Mouse (Mus musculus) adrenal gland, postnatal 4 days (tissue): ENCODE results near the gene Rhoq. TPM values are rescaled to one million over a fixed set of nuclear protein-coding genes. Genes with fewer than 3 reads are reported as not detected.

ENCODE experiments used
- DNase-seq, 2 experiments: peaks; one replicate each; pipeline ENCODE4 v3.0.0; 2021 to 2022; ENCODE audit warnings: low spot score in 2 of 2, mixed read lengths in 2 of 2
- total RNA-seq, 2 experiments: library from RNA; stranded (reverse); gene quantifications; 2 replicates each; pipeline ENCODE4 v1.2.3; 2021

Gene Rhoq
- total RNA-seq, 2 experiments from 2014 or later = 46.0 to 46.9 TPM

DNA sequence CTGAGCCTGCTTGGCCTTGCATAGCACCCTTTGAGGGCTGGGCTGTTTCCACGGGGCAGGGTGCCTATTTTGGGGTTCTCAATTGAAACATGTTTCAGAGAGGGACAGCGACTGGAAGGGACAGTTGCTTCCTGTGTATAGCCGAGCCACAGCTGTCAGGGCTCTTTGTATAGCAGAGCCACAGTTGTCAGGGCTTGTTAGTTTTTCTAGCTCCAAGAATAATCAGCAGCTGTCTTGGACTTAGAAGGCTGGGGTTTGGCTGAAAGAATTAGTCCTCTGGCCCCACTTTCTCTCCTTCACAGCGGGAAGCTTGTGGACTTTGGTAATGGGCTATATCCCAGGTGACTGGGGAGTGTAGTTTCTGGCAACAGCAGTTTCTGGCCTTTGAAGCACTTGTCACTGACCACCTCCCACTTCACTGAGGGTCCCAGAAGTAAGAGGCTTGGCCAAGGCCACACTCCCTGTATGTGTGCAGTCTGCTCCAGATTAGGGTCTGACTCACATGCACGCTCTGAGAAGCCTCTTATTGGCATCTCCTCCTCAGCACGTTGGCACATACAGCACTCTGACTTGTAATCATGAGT is 25.8 kb downstream of the Rhoq start:
- DNase-seq = no peak

DNA sequence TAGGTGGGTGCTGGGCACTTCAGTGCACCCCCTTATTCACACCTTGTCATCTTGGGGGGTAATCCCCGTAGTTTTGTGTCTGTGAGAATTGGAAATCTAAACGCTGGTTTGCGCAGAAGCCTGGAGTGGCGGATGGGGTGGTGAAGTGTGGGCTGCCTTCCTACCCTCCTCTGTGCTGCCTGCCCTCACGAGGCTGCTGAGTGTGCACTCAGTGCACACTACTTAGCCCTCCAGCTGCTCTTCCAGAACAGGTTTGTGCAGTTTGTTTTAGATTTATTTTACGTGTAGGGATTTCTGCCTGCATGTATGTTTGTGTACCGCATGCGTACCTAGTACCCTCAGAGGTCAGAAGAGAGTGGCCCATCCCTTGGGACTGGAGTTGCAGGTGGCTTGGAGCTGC is 28.4 kb downstream of the Rhoq start:
- no peak for DNase-seq

DNA sequence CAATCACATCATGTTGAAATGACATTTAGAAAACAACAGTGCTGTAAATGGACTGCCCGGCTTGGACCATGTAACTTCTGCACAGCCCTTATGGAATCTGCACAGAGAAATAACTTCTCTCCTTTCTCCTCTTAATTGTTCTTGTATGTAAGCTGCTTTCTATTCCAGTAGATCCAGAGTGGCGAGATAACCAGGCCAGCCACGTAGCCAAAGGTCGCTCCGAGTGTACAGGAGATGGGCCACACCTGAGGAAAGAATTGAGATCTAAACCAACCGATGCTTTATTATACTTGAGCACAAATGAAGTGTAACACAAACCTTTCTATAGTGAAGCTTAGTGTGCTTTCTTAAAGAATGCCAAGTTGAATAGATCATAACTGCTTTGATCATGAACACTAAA is 34.4 kb downstream of the Rhoq start:
- no peak for DNase-seq

DNA sequence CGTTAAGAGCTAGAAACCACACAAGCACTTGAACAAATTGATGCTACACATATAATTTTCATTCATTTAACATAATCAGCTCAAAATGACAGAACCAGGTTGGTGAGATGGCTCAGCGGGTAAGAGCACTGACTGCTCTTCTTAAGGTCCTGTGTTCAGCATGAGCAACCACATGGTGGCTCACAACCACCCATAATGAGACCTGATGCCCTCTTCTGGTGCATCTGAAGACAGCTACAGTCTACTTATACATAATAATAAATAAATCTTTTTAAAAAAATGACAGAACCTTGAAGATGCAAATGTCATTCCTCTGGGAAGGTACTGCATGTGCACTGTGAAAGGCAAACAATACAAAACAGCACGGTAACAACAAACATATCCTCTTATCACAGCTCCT is 46.1 kb downstream of the Rhoq start:
- no peak for DNase-seq

DNA sequence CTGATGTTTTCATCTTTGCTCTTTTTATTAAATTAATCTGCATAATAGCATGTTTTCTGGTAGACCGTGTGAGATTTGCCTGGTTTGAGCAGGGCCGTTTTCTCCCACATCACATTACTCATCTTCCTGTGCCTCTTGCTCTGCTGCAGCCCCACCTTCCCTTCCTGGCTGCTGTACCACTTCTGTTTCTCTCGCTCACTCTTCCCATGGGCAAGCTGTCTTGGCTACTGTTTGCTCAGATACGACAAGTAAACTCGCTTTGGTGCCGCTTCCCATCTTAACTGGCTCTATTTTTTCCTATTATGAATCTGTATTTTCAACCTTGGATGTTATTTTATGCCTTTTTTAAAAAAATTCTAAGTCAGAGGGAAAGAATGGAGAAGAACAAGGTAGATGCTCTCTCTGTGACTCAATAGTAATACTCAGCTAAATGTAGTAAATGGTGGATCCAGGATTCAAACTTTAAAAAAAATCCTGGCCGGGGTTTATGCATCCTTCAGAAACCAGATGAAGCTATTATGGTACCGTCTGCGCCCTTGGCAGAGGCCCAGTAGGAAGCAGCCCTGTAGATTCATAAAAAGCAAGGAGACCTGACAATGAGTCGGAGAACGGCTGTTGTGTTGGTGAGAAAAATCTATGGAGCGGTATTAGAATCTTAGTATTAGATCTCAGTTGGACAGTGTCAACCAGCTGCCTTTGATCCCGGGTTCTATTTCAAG is 48.6 kb downstream of the Rhoq start:
- DNase-seq = no peak

DNA sequence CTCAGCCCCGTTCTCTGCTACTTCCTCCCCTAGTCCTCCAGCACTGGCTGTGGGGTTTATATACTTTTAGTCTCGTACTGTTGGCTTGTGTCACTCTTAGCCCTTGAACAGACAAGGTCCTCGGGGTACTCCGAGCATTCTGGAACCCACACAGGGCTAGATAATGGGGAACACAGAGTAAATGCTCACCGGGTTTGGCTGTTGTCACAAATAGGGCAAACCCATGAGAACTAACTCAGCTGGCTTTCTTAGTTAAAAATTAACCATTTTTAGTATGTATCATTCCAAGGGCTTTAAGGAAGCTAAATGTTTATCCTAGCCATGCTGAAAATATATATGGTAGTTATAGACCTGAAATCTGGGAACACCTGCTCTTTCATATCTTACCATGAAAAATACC is 56.8 kb downstream of the Rhoq start:
- no peak for DNase-seq

DNA sequence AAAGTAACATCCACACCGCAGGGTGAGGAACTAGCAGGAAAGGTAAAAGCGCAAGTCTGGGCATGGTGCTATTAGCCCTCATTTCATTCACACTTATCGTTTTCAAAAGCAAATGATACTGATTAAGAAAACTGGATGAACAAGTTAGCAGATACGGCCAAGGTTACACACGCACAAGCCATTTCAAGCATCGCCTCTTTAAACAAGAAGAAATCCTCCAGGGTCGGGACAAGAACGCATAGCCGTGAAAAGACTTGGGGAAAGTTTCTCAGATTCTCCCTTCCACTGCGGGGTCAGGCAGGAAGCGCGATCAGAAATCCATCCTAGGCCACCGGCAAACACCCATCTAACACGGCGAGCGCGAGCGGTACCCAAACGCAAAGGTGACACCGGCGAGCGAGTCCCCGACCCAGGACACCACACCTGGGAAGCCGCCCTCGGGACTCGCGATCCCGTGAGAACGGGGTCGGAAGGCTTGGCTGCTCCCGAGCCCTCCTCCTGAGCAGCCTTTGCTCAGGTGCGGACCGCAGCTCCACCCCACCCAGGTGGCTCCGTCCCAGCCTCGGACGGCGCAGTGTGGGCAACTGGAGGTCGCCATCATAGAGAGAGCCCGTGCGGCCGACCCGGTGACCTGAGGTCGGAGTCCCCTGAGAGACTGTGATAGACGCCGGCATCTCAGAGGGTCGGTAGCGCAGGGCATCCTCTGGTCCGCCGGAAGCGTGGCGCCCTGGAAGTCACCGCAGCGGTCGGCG is 61.8 kb downstream of the Rhoq start:
- no peak for DNase-seq

DNA sequence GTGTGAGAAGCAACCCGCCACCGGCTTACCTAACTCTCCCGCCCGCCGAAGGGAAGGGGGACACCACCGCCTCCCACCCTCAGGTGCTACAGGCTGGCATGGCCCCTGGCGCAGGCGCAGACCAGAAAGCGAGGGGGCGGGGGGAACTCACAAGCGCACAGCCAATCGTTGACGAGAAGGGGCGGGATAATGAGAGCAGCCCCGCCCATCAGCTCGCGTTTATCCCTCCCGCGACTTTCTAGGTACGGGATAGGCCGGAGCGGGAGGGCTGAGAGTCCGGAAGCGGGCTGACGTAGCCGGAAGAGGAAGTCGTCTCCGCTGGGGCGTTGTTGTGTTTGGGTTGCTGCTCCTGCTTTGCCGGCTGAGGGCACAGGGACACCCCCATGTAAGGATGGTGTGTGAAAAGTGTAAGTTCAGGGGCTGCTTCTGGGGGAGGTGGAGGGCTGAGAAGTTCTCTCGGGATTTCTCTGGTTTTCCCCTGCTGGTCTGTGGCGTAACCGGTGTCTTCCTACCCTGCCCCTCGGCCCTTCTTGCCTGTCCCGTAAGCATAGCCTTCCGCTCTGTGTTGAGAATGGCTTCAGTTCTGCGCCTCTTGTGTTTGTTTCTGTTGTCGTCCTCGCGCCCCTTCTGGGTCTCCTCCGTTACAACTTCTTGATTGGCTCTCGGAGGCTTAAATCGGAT is 62.5 kb downstream of the Rhoq start, which contains the start of the genes Pigf and Cript:
Gene Pigf (minus strand): TSS at position 138 of the 681 bp plus-strand sequence.
Gene Cript (plus strand): TSS at position 282 of the 681 bp plus-strand sequence.
- DNase-seq = peak; percentile 88 to 96

DNA sequence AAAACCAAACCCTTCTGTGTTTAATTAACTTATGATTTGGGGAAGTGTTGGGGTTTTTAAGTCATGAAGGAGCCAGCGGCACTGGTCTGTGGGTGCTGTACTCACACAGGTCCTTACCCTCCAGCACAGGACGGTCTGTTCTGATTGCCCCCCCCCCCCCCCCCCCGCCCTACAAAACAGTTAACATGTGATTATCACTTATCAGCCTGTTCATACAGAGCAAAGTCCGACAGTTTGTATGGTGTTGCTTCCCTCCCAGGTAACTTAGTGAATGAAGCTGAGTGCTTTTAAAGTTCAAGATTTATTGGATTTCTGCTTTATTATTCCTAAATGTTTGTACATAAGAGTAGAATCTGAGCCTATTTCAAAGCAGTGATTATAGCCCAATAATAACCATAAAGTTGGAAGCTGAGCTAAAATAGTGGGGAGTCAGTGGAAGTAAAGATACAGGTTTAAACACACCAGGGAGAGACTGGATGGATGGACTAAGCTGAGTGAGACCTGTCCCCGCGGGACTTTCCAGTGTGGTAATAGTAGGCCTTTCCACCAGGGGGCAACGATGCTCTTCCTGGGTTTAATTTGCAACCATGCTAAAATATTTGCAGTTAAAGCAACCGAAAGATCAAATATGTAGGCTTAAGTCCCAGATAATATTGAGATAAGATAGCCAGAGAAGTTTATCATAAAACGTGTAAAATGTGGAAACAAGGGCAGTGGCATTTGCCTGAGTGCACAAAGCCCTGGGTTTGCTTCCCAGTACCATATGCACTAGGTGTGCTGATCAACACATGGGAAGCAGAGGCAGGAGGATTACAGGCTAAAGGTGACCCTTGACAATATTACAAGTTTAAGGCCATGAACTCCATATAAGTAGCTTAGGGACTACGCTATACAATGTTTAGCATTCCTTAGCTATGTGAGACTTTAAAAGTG is 73.5 kb downstream of the Rhoq start:
- DNase-seq = no peak

DNA sequence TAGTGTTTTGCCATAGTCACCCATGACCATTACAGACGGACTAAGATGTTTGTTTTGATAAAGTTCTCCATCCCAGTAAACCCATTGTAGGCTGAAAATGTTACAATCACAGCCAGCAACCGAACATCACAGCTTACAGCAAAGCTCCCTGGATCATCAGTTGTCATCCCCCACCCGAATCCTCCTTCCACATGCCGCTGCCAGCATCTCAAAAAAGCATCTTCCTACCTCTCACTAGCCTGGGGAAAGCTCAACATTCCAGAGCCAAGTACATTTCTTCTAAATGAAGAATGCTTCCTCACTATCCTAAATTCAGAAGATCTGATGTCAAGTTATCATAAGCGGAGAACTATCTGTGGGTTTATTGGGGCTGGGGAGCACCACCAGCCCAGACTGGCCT is 75.6 kb downstream of the Rhoq start:
- no peak for DNase-seq

DNA sequence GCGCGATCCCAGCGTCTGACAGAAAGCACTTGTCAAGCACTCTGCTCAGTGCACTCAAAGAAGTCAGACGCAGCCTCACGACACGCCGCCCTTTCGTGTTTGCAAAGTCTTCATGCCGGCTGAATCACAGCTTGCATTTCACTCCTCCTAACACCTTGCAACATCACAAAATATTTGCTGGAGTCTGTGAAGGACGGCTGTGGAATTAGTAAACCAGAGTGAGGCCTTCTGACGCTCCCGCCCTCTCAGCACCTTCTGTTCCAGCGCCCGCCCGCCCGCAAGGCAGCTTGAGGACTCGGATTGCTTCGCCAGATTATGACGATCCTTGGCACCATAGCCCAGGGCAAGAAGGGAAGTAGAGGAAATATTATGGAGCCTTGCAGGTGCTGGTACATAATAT is 78.9 kb downstream of the Rhoq start:
- DNase-seq = no peak

DNA sequence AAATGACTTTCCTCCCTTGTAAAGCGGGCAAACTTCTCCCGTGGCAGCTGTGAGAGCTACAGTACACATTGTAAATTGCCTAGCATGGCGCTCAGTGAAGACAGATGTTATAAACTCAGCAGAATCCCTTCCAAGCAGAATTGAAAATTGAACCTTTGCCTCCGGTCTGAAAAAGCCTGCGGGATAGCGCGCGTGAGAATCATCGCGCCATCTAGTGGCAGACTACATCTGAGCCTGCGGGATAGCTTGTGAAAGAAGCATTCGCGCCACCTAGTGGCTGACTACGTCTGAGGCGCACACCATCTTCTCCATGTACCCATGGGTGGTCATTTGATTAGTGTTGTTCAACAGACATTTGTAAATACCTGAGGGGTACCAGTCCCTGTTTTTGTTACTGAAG is 81.5 kb downstream of the Rhoq start:
- peak; percentile 68 to 78 for DNase-seq

DNA sequence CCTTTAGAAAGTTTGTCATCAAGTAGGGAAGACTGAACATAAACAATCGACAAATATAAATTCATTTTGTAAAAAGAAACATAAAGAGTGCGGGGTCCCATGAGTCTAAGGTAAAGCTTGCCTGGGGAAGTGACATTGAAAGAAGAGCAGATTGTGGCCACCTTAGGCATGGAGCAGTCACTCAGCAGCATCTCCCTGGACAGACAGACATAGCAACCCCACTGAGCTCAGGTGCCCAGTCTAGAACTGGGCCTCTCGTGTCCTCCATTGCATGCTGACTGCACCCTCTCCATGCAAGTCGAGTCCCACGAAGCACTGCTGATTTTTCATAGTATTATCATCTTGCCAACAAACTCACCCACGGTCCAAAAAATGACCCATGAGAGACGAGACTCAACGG is 81.9 kb downstream of the Rhoq start:
- DNase-seq = no peak

Other genes starting within 250 kb of the Rhoq start
- gene Epas1, start 209.4 kb upstream of the Rhoq start, total RNA-seq = 100 to 1,000 TPM; 129 to 150 TPM
- gene Tmem247, start 45.7 kb upstream of the Rhoq start, total RNA-seq = not detected
- gene Atp6v1e2, start 15.2 kb upstream of the Rhoq start, total RNA-seq = not detected
- gene Pigf, start 62.3 kb downstream of the Rhoq start, total RNA-seq = 10 to 100 TPM; 11.4 to 13.0 TPM
- gene Cript, start 62.5 kb downstream of the Rhoq start, total RNA-seq = 10 to 100 TPM; 49.8 to 50.1 TPM
- gene Socs5, start 144.6 kb downstream of the Rhoq start, total RNA-seq = 10 to 100 TPM; 53.0 to 53.4 TPM